Mouse (Mus musculus) frontal cortex, postnatal 14 days (tissue): ENCODE data around the gene Myl3.
A peak's percentile ranks its signal among the peaks of the same experiment; 100 is the strongest.

Source experiments
- DNase-seq, 2 experiments: peaks; one replicate each; pipeline ENCODE4 v3.0.0; 2022; ENCODE audit warnings: low spot score in 2 of 2

The Myl3 gene

GRCm38 (mm10) chr9:110760886-110761285 lies 19.2 kb downstream of the Myl3 start:
- no peak for DNase-seq

GRCm38 (mm10) chr9:110762763-110763162 lies 21.1 kb downstream of the Myl3 start:
- DNase-seq = no peak

- no peak for DNase-seq
Observed at GRCm38 (mm10) chr9:110763405-110763804, 21.7 kb downstream of the Myl3 start.

DNA sequence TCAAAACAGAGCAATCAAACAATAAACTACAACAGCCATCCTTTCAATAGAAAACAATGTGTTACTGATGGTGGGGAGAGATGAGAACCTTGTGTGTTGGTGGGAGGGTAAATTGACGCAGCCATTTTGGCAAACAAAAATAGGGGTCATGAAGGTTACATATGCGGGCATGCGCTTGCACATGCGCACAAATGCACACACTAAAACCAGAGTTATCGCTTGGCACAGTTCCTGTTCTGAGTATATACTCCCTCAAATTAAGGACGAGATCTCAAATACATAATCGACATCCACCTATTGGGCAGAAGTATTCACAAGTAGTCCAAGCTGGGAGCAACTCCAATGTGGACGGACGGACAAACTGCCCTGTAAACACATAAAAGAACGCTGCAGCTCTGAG lies 30.7 kb downstream of the Myl3 start:
- no peak for DNase-seq

- no peak for DNase-seq
Observed at GRCm38 (mm10) chr9:110774403-110775268, 33.0 kb downstream of the Myl3 start.

- DNase-seq = no peak
Observed at GRCm38 (mm10) chr9:110775269-110776022, 33.8 kb downstream of the Myl3 start.

DNA sequence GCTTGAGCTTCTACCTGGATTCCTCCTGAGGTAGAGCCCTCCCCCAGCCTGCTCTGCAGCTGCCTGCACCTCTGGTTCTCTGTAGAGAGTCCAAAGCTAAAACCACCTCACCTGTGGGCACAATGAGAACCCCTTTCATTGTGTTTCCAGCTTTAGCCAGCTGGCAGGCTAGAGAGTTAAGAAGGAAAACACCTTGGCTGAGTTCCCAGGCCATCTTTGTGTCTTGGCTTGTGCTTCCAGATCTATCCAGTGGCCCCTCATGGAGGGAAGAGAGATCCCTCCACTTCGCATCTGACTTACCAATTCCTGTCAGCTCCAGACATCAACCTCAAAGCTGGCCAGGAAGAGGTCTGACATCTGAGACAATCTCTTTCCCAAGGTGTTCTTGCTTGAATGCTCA lies 36.4 kb downstream of the Myl3 start:
- no peak for DNase-seq

DNA sequence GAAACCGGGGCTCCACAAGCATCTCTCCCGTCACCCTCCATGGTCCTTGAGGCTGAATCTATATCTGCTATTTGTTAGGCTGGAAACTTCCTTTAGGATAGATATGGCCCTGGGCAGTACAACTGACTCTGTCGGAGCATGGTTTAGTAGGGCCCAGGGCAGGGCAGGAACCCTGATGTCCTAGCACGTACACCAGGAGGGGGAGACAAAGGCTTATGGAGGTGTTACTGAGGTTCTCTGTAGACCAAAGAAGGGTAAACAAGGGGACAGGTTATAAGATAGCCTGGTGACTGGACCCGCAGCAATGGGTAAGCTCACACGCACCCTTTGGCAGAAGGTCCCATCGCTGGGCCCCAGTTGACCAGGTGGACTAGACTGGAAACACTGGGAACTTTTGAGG lies 36.9 kb downstream of the Myl3 start:
- DNase-seq = no peak

DNA sequence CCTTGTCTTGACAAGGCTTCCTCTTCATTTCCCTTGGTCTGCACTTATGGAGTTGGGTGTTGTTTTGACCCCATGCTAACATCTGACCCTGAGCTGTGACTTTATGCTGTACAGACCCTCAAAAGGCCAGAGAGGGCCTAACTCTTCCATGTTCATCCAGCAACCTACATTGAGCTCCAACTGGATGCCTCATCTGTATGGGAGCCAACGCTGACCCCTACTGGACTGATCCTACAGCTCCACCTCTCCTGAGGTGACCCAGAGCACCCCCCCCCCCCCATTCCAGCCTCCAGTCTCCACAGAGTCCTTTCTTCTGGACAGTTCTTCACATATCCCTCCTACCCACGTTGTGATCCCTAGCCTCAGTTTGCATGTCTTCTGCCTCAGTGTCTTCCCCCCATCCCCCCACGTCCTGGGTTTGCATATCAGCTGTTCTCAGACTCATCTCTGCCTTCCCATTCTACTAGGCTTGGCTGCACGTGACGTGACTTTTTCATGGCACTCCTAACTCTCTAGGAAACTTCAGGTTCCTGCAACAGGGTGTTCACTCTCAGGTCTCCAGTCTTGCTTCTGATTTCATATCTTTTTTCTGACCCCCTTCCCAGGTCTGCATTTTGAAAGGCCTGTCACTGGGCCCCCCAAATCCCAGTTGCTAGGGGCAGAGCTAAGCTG lies 37.7 kb downstream of the Myl3 start:
- no peak for DNase-seq

DNA sequence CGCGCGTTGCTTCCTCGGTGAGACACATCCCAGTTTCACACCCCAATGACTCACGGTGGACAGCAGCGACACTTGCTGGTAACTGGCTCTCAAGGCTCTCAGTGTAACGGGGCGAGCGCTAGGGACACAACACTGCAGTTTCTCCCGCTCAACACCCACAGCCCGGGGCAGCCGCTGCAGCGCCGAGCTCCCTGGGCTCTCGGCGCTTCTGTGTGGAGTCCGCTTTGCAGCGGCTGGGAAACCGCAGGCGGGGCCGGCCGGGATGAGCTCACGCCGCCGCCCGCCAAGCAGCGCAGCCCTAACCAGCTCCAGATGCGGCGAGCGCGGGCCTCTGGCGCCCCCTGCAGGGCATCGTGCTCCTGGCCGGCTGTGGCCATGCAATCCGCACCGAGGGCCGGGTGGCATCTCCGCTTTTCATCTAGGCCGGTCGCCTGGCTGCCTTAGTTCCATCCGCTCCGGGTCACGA lies 39.6 kb downstream of the Myl3 start:
- peak; percentile 84 to 89 for DNase-seq

GRCm38 (mm10) chr9:110781731-110782130 lies 40.1 kb downstream of the Myl3 start:
- peak; percentile 71 to 76 for DNase-seq

DNA sequence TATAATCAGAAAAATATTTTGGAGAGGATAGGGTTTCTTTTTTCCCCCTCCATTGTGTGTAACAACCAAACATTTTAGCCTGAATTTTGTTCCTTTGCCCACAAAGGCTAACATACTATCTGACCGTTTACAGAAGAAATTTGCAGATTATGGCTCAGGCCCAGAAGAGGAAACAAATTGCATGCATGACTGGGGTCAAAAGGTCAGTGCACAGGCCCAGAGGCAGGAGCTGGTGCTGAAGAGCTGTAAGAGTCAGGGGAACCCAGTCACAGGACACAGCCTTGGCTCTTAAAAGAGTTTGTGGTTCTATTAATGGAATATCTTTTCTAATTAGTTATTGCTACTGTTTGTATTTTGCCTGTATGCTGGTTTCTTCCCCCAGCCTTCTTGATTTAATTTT lies 42.0 kb downstream of the Myl3 start:
- no peak for DNase-seq

GRCm38 (mm10) chr9:110788169-110788568 lies 46.5 kb downstream of the Myl3 start:
- DNase-seq = no peak

GRCm38 (mm10) chr9:110790462-110790861 lies 48.8 kb downstream of the Myl3 start:
- DNase-seq = no peak

- no peak for DNase-seq
Observed at GRCm38 (mm10) chr9:110797013-110797412, 55.4 kb downstream of the Myl3 start.

DNA sequence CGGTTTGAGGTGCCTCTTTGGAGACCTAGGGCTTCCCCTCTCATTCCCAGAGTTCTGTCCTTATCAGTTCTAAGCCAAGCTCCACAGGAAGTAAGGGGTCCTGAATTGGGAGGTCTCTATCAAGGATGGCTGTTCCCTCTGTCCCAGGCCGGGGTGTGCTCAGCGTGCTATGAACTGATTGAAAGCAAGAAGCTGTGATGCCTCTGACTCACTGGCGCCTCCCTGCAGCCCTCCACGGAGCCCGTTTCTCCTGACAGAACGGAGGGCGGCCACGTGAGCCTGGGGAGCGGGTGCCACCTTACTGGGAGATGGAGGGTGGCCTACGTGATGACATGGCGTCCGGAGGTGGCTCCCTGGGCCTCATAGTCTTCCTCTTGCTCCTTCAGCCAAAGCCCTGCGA lies 56.2 kb downstream of the Myl3 start, which contains the start of gene Prss42:
Prss42 (plus strand) TSS at position 301 of the 400 bp plus-strand sequence.
- DNase-seq = no peak

DNA sequence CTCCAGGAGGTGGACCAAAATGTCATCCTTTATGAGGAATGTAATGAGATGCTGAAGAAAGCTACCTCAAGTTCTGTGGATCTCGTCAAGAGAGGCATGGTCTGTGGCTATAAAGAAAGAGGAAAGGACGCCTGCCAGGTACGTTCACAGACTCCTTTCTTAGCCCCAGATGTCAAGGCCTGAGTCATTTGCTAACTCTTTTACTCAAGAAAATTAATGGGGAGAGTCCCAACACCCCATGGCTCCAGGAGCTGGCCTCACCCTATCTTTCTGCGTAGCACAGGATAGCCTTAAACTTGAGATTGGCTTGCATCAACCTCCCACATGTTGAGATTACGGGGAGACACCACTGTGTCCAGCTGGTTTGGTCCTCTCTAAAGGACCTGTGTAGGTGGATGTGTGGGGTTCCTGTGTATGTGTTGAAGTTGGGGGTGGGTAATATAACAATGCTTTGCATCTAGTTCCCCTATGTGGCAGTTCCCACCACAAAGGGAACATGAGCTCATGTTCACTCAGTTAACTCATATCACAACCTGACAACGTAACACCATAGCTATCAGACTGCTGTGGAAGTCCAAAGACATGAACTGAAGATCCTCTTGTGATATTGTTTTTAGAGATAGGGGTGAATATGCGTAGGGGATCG lies 59.3 kb downstream of the Myl3 start:
- no peak for DNase-seq

GRCm38 (mm10) chr9:110803294-110803693 lies 61.6 kb downstream of the Myl3 start:
- DNase-seq = no peak

GRCm38 (mm10) chr9:110810051-110810450 lies 68.4 kb downstream of the Myl3 start:
- DNase-seq = no peak

GRCm38 (mm10) chr9:110813789-110814188 lies 72.1 kb downstream of the Myl3 start, which contains the start of gene Prss44:
TSS of gene Prss44 (plus strand) at chr9:110813994.
- DNase-seq = no peak
